Mouse (Mus musculus): ENCODE measurements around the gene Ptprt. TPM values are rescaled to one million over a fixed set of nuclear protein-coding genes. Genes with fewer than 3 reads are reported as not detected.

Gene Ptprt
- total and polyA plus RNA-seq, 3 experiments = 0.76 TPM; not detected in 2

DNA sequence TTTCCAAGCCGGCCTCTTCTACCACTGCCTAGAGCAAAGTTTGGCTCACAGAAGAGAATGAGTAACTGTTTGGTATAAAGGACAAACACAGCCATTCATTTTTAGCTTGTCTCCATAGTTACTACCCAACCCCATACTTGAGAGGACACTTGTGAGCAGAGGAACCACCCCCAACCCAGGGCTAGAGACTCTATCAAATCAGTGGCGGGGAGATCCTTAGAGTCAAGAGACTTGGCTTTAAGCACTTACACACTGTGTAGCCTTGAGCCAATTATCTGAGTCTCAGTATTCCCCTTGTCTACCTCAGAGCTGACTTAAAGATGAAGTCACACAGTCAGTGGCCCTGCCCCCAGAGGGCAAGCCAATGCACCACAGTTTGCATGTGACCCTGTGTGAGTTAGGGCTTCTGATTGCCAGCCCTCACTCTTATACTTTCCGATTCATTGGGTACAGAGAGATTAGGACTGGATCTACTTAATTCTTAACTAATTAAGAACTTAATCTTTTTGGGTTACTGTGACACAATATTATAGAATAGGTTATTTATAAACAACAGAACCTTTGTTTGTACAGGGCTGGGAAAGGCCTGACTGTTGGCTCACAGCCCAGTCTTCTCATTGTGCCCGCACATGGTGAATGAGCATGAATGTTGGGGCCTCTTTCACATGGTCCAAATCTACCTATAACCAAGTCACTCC lies 529.2 kb downstream of the Ptprt start:
- in situ Hi-C loops (cut with MboI; ENCODE audit: low pct_ligation_motif_present, low pct_unique_long_range_greater_than_20kb, low sequenced_read_pairs) = no loop called here
- no peak overlapping the region for H3K27ac ChIP-seq (ENCODE audit: insufficient read depth, low read depth)
- dilution Hi-C loops (cut with MboI; ENCODE audit: extremely low pct_ligation_motif_present, extremely low pct_unique_long_range_greater_than_20kb, low sequenced_read_pairs) = no loop called here
- no peaks in the 10 kb centered on the region for H3K36me3 ChIP-seq (replicated peaks in 1 of 2; ENCODE audit: control insufficient read depth in 1 of 2, insufficient read depth in 1 of 2, low read length in 1 of 2)
- no peak overlapping the region for H3K4me3 ChIP-seq (replicated peaks in 1 of 3; ENCODE audit: low read depth in 2 of 3, low read length in 2 of 3, poor library complexity in 1 of 3)
- peaks cover 81% of the 10 kb centered on the region for H3K9me3 ChIP-seq (replicated peaks; ENCODE audit: low read length)
- TF ChIP-seq HCFC1 (IDR thresholded peaks at IDR 0.05; ENCODE audit: low read depth, low read length) (no peak), MXI1 (IDR thresholded peaks at IDR 0.05; ENCODE audit: low read depth, low read length) (no peak), JUND (conservative IDR thresholded peaks at IDR 0.05; ENCODE audit: low read depth, low read length) (no peak)
- H3K9ac ChIP-seq (ENCODE audit: insufficient read depth, low read depth) = no peak overlapping the region
- H3K79me2 ChIP-seq (replicated peaks; ENCODE audit: control insufficient read depth, extremely low read depth, insufficient read depth, poor library complexity, severe bottlenecking) = no peaks in the 10 kb centered on the region
- no peak overlapping the region for H3K4me2 ChIP-seq (ENCODE audit: insufficient read depth, low read depth, poor library complexity, severe bottlenecking)
- H3K4me1 ChIP-seq (ENCODE audit: control insufficient read depth in 1 of 2, insufficient read depth in 2 of 2) = no peaks in the 10 kb centered on the region
- H3K27me3 ChIP-seq (replicated peaks) = no peaks in the 10 kb centered on the region
- no peak for DNase-seq (ENCODE audit: extremely low read depth)

DNA sequence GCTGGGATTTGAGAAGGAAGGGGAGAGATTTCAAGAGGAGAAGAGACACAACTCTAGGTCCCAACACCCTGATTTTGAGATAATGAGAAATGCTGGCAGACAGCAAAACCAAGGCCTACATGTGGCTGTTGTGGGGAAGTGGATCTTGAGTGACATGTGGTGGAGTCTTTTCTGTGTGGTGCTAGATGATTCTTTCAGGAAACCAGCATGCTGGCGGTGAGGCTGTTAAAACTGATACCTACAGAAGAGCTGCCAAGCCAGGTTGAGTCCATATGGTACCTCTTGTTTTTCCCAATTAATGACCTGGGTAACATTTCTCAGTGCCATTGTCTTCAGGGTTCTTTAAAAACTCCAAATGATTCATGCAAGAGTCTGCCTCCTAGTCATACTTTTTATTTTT lies 531.1 kb downstream of the Ptprt start:
- H3K27me3 ChIP-seq (replicated peaks) = no peaks in the 10 kb centered on the region
- H3K27ac ChIP-seq (ENCODE audit: insufficient read depth, low read depth) = no peak overlapping the region
- H3K4me3 ChIP-seq (replicated peaks in 1 of 3; ENCODE audit: low read depth in 2 of 3, low read length in 2 of 3, poor library complexity in 1 of 3) = no peak overlapping the region
- TF ChIP-seq MXI1 (IDR thresholded peaks at IDR 0.05; ENCODE audit: low read depth, low read length) (no peak), MEF2A (IDR thresholded peaks at IDR 0.05; ENCODE audit: borderline replicate concordance, low read depth, low read length) (no peak), POLR2AphosphoS2 (IDR thresholded peaks at IDR 0.05; ENCODE audit: low read depth, low read length) (no peak), NELFE (IDR thresholded peaks at IDR 0.05; ENCODE audit: low read depth, low read length) (no peak), ZKSCAN1 (IDR thresholded peaks at IDR 0.05; ENCODE audit: borderline replicate concordance, low read depth, low read length) (no peak), HCFC1 (IDR thresholded peaks at IDR 0.05; ENCODE audit: low read depth, low read length) (no peak), CTCF (conservative IDR thresholded peaks at IDR 0.05 in 1 of 2, IDR thresholded peaks at IDR 0.05 in 1 of 2; ENCODE audit: low read depth in 2 of 2, low read length in 2 of 2) (no peak), MYC (IDR thresholded peaks at IDR 0.05; ENCODE audit: low read depth, low read length) (no peak), USF2 (conservative IDR thresholded peaks at IDR 0.05; ENCODE audit: low read depth, low read length) (no peak), TCF12 (IDR thresholded peaks at IDR 0.05; ENCODE audit: low read depth, low read length) (no peak), IRF4 (IDR thresholded peaks at IDR 0.05; ENCODE audit: low read depth, low read length) (no peak), ETS1 (conservative IDR thresholded peaks at IDR 0.05; ENCODE audit: low read depth, low read length) (no peak), JUND (conservative IDR thresholded peaks at IDR 0.05; ENCODE audit: low read depth, low read length) (no peak), GABPA (IDR thresholded peaks at IDR 0.05; ENCODE audit: insufficient replicate concordance, low read depth, low read length) (no peak), NRF1 (IDR thresholded peaks at IDR 0.05; ENCODE audit: low read depth, low read length) (no peak), BHLHE40 (IDR thresholded peaks at IDR 0.05; ENCODE audit: low read depth, low read length) (no peak), ZNF384 (IDR thresholded peaks at IDR 0.05; ENCODE audit: low read depth, low read length) (no peak), ZMIZ1 (IDR thresholded peaks at IDR 0.05; ENCODE audit: low read depth, low read length) (no peak)
- no peaks in the 10 kb centered on the region for H3K79me2 ChIP-seq (replicated peaks; ENCODE audit: control insufficient read depth, extremely low read depth, insufficient read depth, poor library complexity, severe bottlenecking)
- in situ Hi-C loops (cut with MboI; ENCODE audit: low pct_ligation_motif_present, low pct_unique_long_range_greater_than_20kb, low sequenced_read_pairs) = no loop called here
- no peak overlapping the region for H3K9ac ChIP-seq (ENCODE audit: insufficient read depth, low read depth)
- no peak for DNase-seq (ENCODE audit: extremely low read depth)
- no peaks in the 10 kb centered on the region for H3K36me3 ChIP-seq (replicated peaks in 1 of 2; ENCODE audit: control insufficient read depth in 1 of 2, insufficient read depth in 1 of 2, low read length in 1 of 2)
- dilution Hi-C loops (cut with MboI; ENCODE audit: extremely low pct_ligation_motif_present, extremely low pct_unique_long_range_greater_than_20kb, low sequenced_read_pairs) = no loop called here
- H3K4me1 ChIP-seq (ENCODE audit: control insufficient read depth in 1 of 2, insufficient read depth in 2 of 2) = no peaks in the 10 kb centered on the region
- no peak overlapping the region for H3K4me2 ChIP-seq (ENCODE audit: insufficient read depth, low read depth, poor library complexity, severe bottlenecking)
- H3K9me3 ChIP-seq (replicated peaks; ENCODE audit: low read length) = peaks cover 76% of the 10 kb centered on the region

All from CH12.LX (cell line).